Comparison of ENCODE assay signal across 7 mouse cellular contexts in the genomic region with DNA sequence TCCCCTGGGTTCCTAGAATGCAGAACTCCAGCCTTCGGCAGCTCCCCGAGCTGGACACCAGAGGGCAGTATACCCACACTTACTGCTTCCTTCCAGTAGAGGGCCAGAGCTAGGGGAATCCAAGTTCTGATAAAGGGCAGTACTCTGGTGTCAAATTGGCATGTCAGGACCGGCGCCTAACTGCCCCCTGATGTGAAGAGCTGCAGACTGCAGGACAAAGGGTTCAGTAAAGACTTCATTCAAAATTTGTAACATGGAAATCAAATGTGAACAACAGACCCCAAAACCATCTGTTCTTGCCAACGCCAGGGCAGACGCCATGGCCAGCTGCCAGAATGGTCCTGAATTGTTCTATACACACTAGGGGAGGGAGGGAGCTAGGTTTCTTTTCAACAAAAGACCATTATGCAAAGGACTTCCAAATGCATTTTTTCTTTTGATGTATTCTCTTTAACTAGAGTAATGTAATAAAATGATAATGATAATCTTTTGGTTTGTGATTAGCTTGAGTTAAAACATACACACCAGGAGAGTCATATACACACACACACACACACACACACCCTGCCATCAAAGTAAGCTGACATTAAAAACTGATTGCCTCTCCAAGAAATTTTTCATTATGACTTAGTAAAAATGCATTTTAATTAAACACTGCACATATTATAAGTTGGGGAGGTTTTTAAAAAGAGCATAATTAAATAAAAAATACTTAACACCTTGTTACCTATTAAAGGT.
A peak's percentile ranks its signal among the peaks of the same experiment; 100 is the strongest.
DNase-seq lines count a peak whose midpoint lies in the region; ATAC-seq and TF ChIP-seq lines count a peak whose summit lies in the region.

No protein-coding gene starts in this region.

- H3K4me1 ChIP-seq in midbrain, embryonic 11.5 days (ENCODE audit: control insufficient read depth, insufficient read depth, low read length): no peaks in the 10 kb centered on the region
- no peaks in the 10 kb centered on the region for H3K4me1 ChIP-seq in small intestine, adult 2 months (ENCODE audit: control insufficient read depth, insufficient read depth, insufficient read length, low read length)

- peak; percentile 79 for DNase-seq in ZHBTc4 (ENCODE audit: low read depth, low spot score)
- DNase-seq in cerebellum, postnatal 4 days (ENCODE audit: low spot score in 2 of 2): peak; percentile 27 to 73
- peak; percentile 39 to 43 for DNase-seq in gastrocnemius, adult 8-10 months (ENCODE audit: low spot score in 2 of 2)
- peak; percentile 7 to 22 for DNase-seq in left cerebral cortex, adult 8-10 months (ENCODE audit: low spot score in 2 of 2)
- DNase-seq in midbrain, embryonic 11.5 days (ENCODE audit: low spot score, missing footprints): peak; percentile 95

- no peak overlapping the region for H3K9ac ChIP-seq in midbrain, embryonic 11.5 days (ENCODE audit: low read length)

- no peaks in the 10 kb centered on the region for H3K36me3 ChIP-seq in midbrain, embryonic 11.5 days (ENCODE audit: control insufficient read depth, insufficient read depth, low read length)
- no peaks in the 10 kb centered on the region for H3K36me3 ChIP-seq in small intestine, adult 2 months (ENCODE audit: control insufficient read depth, insufficient read depth, low read length)

- 21% methylated on average over 6 of the region's 6 CpGs for WGBS in midbrain, embryonic 11.5 days
- 17% methylated on average over 6 of the region's 6 CpGs for WGBS in small intestine, adult 2 months

- peak; percentile 35 for ATAC-seq in inflammation-experienced regulatory T-cells, adult 6 months
- ATAC-seq in midbrain, embryonic 11.5 days (ENCODE audit: low FRiP score): peak; percentile 93

- H3K4me3 ChIP-seq in midbrain, embryonic 11.5 days (ENCODE audit: low read depth, low read length): no peak overlapping the region
- no peak overlapping the region for H3K4me3 ChIP-seq in small intestine, adult 2 months (ENCODE audit: low read depth, low read length)

- H3K9me3 ChIP-seq in midbrain, embryonic 11.5 days (ENCODE audit: control insufficient read depth, low read length): no peaks in the 10 kb centered on the region

- no peak overlapping the region for H3K4me2 ChIP-seq in midbrain, embryonic 11.5 days

- no peak for TF ChIP-seq POLR2A in small intestine, adult 2 months (IDR thresholded peaks at IDR 0.05; ENCODE audit: low read depth, low read length)

- no peaks in the 10 kb centered on the region for H3K27me3 ChIP-seq in midbrain, embryonic 11.5 days (ENCODE audit: control insufficient read depth, insufficient read depth, low read length)
- no peaks in the 10 kb centered on the region for H3K27me3 ChIP-seq in small intestine, adult 2 months (ENCODE audit: control insufficient read depth, insufficient read depth, low read length)

- TF ChIP-seq CTCF in small intestine, adult 2 months (IDR thresholded peaks at IDR 0.05; ENCODE audit: extremely low read depth, insufficient read length, insufficient replicate concordance, low read depth, low read length): peak; percentile 91; the same call in 1 of the 2 replicates

- no peak overlapping the region for H3K27ac ChIP-seq in midbrain, embryonic 11.5 days (ENCODE audit: low read depth, low read length)
- H3K27ac ChIP-seq in small intestine, adult 2 months (ENCODE audit: insufficient read depth, low read depth, low read length): no peak overlapping the region

Comparison
In these comparisons a context has a peak if more than half of its experiments do, and no peak if none do; other contexts are left out.
1. DNase-seq: peak in every context shown above with its lines; median percentile 95 in midbrain, embryonic 11.5 days; 79 in ZHBTc4; 50 in cerebellum, postnatal 4 days; 41 in gastrocnemius, adult 8-10 months; 14 in left cerebral cortex, adult 8-10 months.